Mouse (Mus musculus) MEL (cell line): ENCODE data around the gene Irak2. TPM values are rescaled to one million over a fixed set of nuclear protein-coding genes. Genes with fewer than 3 reads are reported as not detected.
A peak's percentile ranks its signal among the peaks of the same experiment; 100 is the strongest.

Experiments
- DNase-seq: peaks from one replicate; pipeline ENCODE4 v3.0.0; 2011; ENCODE audit warnings: low read depth, low spot score
- H3K27ac ChIP-seq: 2 replicates; pipeline ENCODE4 v1.5.1; 2012; ENCODE audit warnings: low read depth, mild to moderate bottlenecking, control low read depth, low read length, moderate library complexity; ENCODE audit not compliant: control insufficient read depth
- H3K27me3 ChIP-seq, 2 experiments: fragments of 150-350 bp in 1 of 2; sonication (generic) in 1 of 2; 2 replicates each; pipeline ENCODE4 v1.6.1; 2012; ENCODE audit warnings: low read length in 2 of 2, mild to moderate bottlenecking in 2 of 2, improper control_type of control experiment in 1 of 2, moderate library complexity in 1 of 2; ENCODE audit not compliant: insufficient read depth in 2 of 2, control insufficient read depth in 1 of 2
- H3K36me3 ChIP-seq, 2 experiments: 2 replicates each; pipeline ENCODE4 v1.6.1; 2012 to 2014; ENCODE audit warnings: low read length in 2 of 2, improper control_type of control experiment in 1 of 2, inconsistent platforms in 1 of 2, mild to moderate bottlenecking in 1 of 2; ENCODE audit not compliant: insufficient read depth in 2 of 2, control insufficient read depth in 1 of 2
- H3K4me1 ChIP-seq, 2 experiments: fragments of 150-350 bp in 1 of 2; sonication (generic) in 1 of 2; 2 replicates each; pipeline ENCODE4 v1.6.1; 2012; ENCODE audit warnings: low read length in 2 of 2, improper control_type of control experiment in 1 of 2, mild to moderate bottlenecking in 1 of 2; ENCODE audit not compliant: insufficient read depth in 2 of 2, control insufficient read depth in 1 of 2
- H3K4me3 ChIP-seq, 2 experiments: fragments of 150-350 bp in 1 of 2; sonication (generic) in 1 of 2; 2 replicates each; pipeline ENCODE4 v1.5.1; 2012; ENCODE audit warnings: low read depth in 2 of 2, low read length in 2 of 2, mild to moderate bottlenecking in 2 of 2, moderate library complexity in 2 of 2, control low read depth in 1 of 2, improper control_type of control experiment in 1 of 2; ENCODE audit not compliant: control insufficient read depth in 1 of 2, insufficient read depth in 1 of 2
- H3K79me2 ChIP-seq: 2 replicates; pipeline ENCODE4 v1.6.1; 2012; ENCODE audit warnings: mild to moderate bottlenecking, low read length, moderate library complexity; ENCODE audit not compliant: control insufficient read depth, poor library complexity, insufficient read depth
- H3K9ac ChIP-seq: 2 replicates; pipeline ENCODE4 v1.6.1; 2012; ENCODE audit warnings: low read depth, mild to moderate bottlenecking, control low read depth, low read length, moderate library complexity; ENCODE audit not compliant: control insufficient read depth, poor library complexity, severe bottlenecking
- H3K9me3 ChIP-seq: fragments of 150-350 bp; sonication (generic); replicated peaks from 2 replicates; pipeline ENCODE4 v1.6.1; 2012; ENCODE audit warnings: mild to moderate bottlenecking, low read length, improper control_type of control experiment, moderate library complexity; ENCODE audit not compliant: insufficient read depth
- CHD1 ChIP-seq: IDR thresholded peaks from 2 replicates; pipeline ENCODE4 v1.6.1; 2012; ENCODE audit warnings: low read depth, mild to moderate bottlenecking, inconsistent platforms, low read length, improper control_type of control experiment
- E2F4 ChIP-seq: IDR thresholded peaks from 2 replicates; pipeline ENCODE4 v1.6.1; 2011; ENCODE audit warnings: low read depth, low read length, improper control_type of control experiment, borderline replicate concordance
- ELF1 ChIP-seq: IDR thresholded peaks from 2 replicates; pipeline ENCODE4 v1.6.1; 2014; ENCODE audit warnings: low read depth, mild to moderate bottlenecking, inconsistent platforms, low read length, improper control_type of control experiment, moderate library complexity
- EP300 ChIP-seq, 2 experiments: IDR thresholded peaks; 2 replicates each; pipeline ENCODE4 v1.6.1; 2011; ENCODE audit warnings: improper control_type of control experiment in 2 of 2, low read length in 2 of 2, low read depth in 1 of 2, mild to moderate bottlenecking in 1 of 2
- ETS1 ChIP-seq: IDR thresholded peaks from 2 replicates; pipeline ENCODE4 v1.6.1; 2012; ENCODE audit warnings: low read depth, mild to moderate bottlenecking, inconsistent platforms, low read length, improper control_type of control experiment, moderate library complexity
- HCFC1 ChIP-seq: IDR thresholded peaks from 2 replicates; pipeline ENCODE4 v1.6.1; 2012; ENCODE audit warnings: low read depth, mild to moderate bottlenecking, inconsistent platforms, low read length, improper control_type of control experiment, moderate library complexity
- MAFK ChIP-seq: IDR thresholded peaks from 2 replicates; pipeline ENCODE4 v1.6.1; 2011; ENCODE audit warnings: low read depth, mild to moderate bottlenecking, low read length, improper control_type of control experiment, borderline replicate concordance
- MAX ChIP-seq: IDR thresholded peaks from 2 replicates; pipeline ENCODE4 v1.6.1; 2011; ENCODE audit warnings: low read length, improper control_type of control experiment
- MEF2A ChIP-seq: IDR thresholded peaks from 2 replicates; pipeline ENCODE4 v1.6.1; 2014; ENCODE audit warnings: low read depth, mild to moderate bottlenecking, inconsistent platforms, low read length, improper control_type of control experiment; ENCODE audit not compliant: poor library complexity, insufficient replicate concordance, severe bottlenecking; ENCODE audit errors: extremely low read depth
- MYC ChIP-seq: IDR thresholded peaks from 2 replicates; pipeline ENCODE4 v1.6.1; 2011; ENCODE audit warnings: low read depth, mild to moderate bottlenecking, low read length, improper control_type of control experiment, moderate library complexity
- NELFE ChIP-seq: IDR thresholded peaks from 2 replicates; pipeline ENCODE4 v1.6.1; 2011; ENCODE audit warnings: low read depth, low read length, improper control_type of control experiment
- NRF1 ChIP-seq: IDR thresholded peaks from 2 replicates; pipeline ENCODE4 v1.6.1; 2014; ENCODE audit warnings: low read depth, mild to moderate bottlenecking, inconsistent platforms, low read length, improper control_type of control experiment, moderate library complexity; ENCODE audit not compliant: poor library complexity, insufficient read depth, severe bottlenecking
- POLR2A ChIP-seq, 2 experiments: IDR thresholded peaks; 2 replicates each; pipeline ENCODE4 v1.6.1; 2011 to 2012; ENCODE audit warnings: low read length in 2 of 2, mild to moderate bottlenecking in 2 of 2, control low read depth in 1 of 2, improper control_type of control experiment in 1 of 2, low read depth in 1 of 2, moderate library complexity in 1 of 2; ENCODE audit not compliant: control insufficient read depth in 1 of 2, insufficient read depth in 1 of 2, poor library complexity in 1 of 2
- SIN3A ChIP-seq: IDR thresholded peaks from 2 replicates; pipeline ENCODE4 v1.6.1; 2012; ENCODE audit warnings: low read length, improper control_type of control experiment, inconsistent platforms
- SMC3 ChIP-seq: IDR thresholded peaks from 2 replicates; pipeline ENCODE4 v1.6.1; 2011; ENCODE audit warnings: low read depth, low read length, improper control_type of control experiment
- TAL1 ChIP-seq: IDR thresholded peaks from 2 replicates; pipeline ENCODE4 v1.6.1; 2012; ENCODE audit warnings: mild to moderate bottlenecking, inconsistent platforms, low read length, moderate library complexity, mixed read lengths
- TBP ChIP-seq: IDR thresholded peaks from 2 replicates; pipeline ENCODE4 v1.8.0; 2011; ENCODE audit warnings: low read depth, low read length, improper control_type of control experiment
- USF1 ChIP-seq: IDR thresholded peaks from 2 replicates; pipeline ENCODE4 v1.6.1; 2014; ENCODE audit warnings: low read depth, mild to moderate bottlenecking, inconsistent platforms, low read length, improper control_type of control experiment, moderate library complexity
- USF2 ChIP-seq, 2 experiments: IDR thresholded peaks; 2 replicates each; pipeline ENCODE4 v1.6.1; 2011 to 2012; ENCODE audit warnings: improper control_type of control experiment in 2 of 2, low read length in 2 of 2, borderline replicate concordance in 1 of 2, inconsistent platforms in 1 of 2, low read depth in 1 of 2, mild to moderate bottlenecking in 1 of 2; ENCODE audit not compliant: insufficient read depth in 1 of 2
- ZC3H11A ChIP-seq: IDR thresholded peaks from 2 replicates; pipeline ENCODE4 v1.6.1; 2012; ENCODE audit warnings: low read depth, mild to moderate bottlenecking, inconsistent platforms, low read length, improper control_type of control experiment
- ZKSCAN1 ChIP-seq: IDR thresholded peaks from 2 replicates; pipeline ENCODE4 v1.6.1; 2012; ENCODE audit warnings: low read depth, mild to moderate bottlenecking, inconsistent platforms, low read length, improper control_type of control experiment, moderate library complexity
- ZMIZ1 ChIP-seq: IDR thresholded peaks from 2 replicates; pipeline ENCODE4 v1.6.1; 2012; ENCODE audit warnings: low read depth, mild to moderate bottlenecking, inconsistent platforms, low read length, improper control_type of control experiment, moderate library complexity
- ZNF384 ChIP-seq: IDR thresholded peaks from 2 replicates; pipeline ENCODE4 v1.6.1; 2012; ENCODE audit warnings: low read depth, mild to moderate bottlenecking, inconsistent platforms, low read length, improper control_type of control experiment
- polyA plus RNA-seq, 2 experiments: library from polyadenylated mRNA; stranded (reverse) in 1 of 2; unstranded in 1 of 2; fragments of >175 nt in 1 of 2; fragments of >200 nt in 1 of 2; gene quantifications; 2 replicates each; pipeline versions ENCODE4 v1.2.1 to v1.2.4; 2012; ENCODE audit warnings: low replicate concordance in 2 of 2, low read depth in 1 of 2; ENCODE audit not compliant: insufficient read length in 2 of 2, insufficient read depth in 1 of 2, missing spikeins in 1 of 2
- total RNA-seq: library from RNA; depleted of rRNA; stranded (reverse); fragments of 300-350 nt; gene quantifications from 2 replicates; pipeline ENCODE4 v1.2.3, GENCODE M21; 2012

Gene Irak2
- total and polyA plus RNA-seq, 3 experiments, result 5.2 to 6.8 TPM; not detected in 1

DNA sequence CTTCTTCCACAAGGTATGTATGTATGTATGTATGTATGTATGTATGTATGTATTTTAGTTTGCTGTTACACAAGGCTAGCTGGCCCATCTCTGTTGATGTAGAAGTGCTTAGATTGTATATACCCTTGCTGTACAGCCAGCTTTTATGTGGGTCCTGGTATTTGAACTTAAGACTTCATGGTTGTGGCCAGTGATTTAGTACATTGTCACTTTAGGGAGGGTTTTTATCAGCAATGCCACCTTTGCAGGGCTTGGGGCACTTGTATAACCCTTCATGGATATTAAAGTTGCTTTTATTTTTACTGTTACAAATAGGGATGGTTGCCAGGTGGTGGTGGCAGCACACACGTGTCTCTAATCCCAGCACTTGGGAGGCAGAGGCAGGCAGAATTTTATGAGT lies 56.9 kb downstream of the Irak2 start:
- no peak for TF ChIP-seq EP300 (IDR thresholded peaks at IDR 0.05; ENCODE audit: low read depth in 1 of 2, low read length in 2 of 2)
- peak; percentile 63 for TF ChIP-seq TAL1
- no peaks in the 10 kb centered on the region for H3K9me3 ChIP-seq
- peak; percentile 33 for DNase-seq
- H3K27ac ChIP-seq, result peak overlapping the region; percentile 99
- peaks cover 29 to 59% of the 10 kb centered on the region in 2 experiments for H3K4me1 ChIP-seq
- H3K36me3 ChIP-seq, result peaks cover 12 to 63% of the 10 kb centered on the region in 2 experiments
- no peak overlapping the region for H3K4me3 ChIP-seq
- H3K9ac ChIP-seq, result peak overlapping the region; percentile 80
- H3K27me3 ChIP-seq, result no peaks in the 10 kb centered on the region
- peaks cover 41% of the 10 kb centered on the region for H3K79me2 ChIP-seq

DNA sequence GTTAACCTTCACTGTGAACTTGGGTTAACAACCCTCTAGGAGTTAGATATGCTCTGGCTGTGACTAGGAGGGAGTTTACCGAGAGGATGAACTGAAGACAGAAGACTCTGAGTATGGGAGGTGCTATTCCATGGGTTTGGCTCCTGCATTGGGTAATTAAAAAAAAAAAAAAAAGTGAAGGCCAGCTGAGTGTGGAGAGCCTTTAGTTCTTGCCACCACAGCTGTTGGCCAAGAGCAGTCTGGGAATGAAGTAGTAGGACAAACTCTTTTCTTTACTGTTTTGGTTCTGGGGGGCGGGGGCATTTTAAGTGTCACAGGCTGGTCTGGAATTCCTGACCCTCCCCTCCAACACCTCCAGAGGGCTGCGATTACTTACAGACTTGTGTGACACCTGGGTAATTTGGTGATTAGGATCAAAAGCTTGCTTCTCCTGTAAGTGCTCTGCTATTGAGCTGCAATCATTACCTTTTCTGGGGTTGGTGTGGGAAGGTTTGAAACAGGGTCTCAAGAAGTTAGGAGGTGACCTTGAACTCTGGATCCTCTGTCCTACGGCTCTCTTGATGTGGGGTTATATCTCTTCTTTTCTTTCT lies 57.6 kb downstream of the Irak2 start:
- Histone ChIP-seq H3K4me1 (peaks cover 28 to 56% of the 10 kb centered on the region in 2 experiments), H3K9ac (peak overlapping the region; percentile 80), H3K79me2 (peaks cover 48% of the 10 kb centered on the region), H3K36me3 (peaks cover 16 to 65% of the 10 kb centered on the region in 2 experiments), H3K27me3 (no peaks in the 10 kb centered on the region), H3K9me3 (no peaks in the 10 kb centered on the region), H3K27ac (peak overlapping the region; percentile 99), H3K4me3 (peak overlapping the region; percentile 51 to 52)
- DNase-seq, result peak; percentile 63
- TF ChIP-seq ZMIZ1, result no peak
- no peak for TF ChIP-seq NELFE
- 0 out of 2 replicates have a peak, but pooled peaks have one; percentile 40 for TF ChIP-seq ETS1
- TF ChIP-seq USF2 (IDR thresholded peaks at IDR 0.05; ENCODE audit: borderline replicate concordance in 1 of 2, insufficient read depth in 1 of 2, low read depth in 1 of 2, low read length in 2 of 2), result no peak
- TF ChIP-seq E2F4, result no peak
- no peak for TF ChIP-seq MAFK
- peak; percentile 25 for TF ChIP-seq CHD1
- no peak for TF ChIP-seq ELF1
- TF ChIP-seq ZNF384, result peak; percentile 90

DNA sequence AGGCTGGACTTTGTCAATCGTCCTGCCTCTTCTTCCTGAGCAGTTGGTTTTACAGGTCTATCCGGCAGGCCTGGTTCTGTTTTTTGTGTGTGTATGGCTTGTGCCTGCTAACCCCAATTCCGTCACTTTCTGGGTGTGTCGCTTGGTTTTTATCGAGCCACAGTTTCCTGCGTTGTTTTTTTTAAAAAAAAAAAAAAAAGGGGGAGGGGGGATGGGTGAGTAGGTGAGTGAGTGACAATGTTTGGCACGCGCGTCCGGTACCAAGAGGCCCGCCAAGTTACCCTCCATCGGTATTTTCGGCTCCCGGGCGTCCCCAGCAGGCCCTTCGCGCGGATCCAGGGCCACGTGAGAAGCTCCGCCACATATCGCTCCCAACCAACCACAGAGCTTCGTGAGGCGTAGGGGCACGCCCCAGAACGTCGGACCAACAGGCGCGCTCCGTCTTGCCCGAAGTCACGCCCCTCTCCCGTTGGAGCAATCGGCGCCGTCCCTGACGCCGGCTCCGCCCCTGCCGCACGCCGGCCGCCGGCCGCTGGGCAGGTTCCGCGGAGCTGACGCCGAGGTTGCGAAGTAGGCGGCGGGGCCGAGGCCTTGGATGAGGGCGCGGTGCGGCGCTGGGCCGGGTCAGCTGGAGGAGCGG lies 58.4 kb downstream of the Irak2 start, which contains the start of gene Tatdn2:
Gene Tatdn2 (plus strand): TSS at position 469 of the 640 bp plus-strand sequence.
- H3K9ac ChIP-seq, result peak within 1 kb of the TSS; percentile 96
- peaks cover 22 to 62% of the 10 kb centered on the region in 2 experiments for H3K36me3 ChIP-seq
- H3K27ac ChIP-seq, result peak within 1 kb of the TSS; percentile 99
- H3K79me2 ChIP-seq, result peaks cover 56% of the 10 kb centered on the region
- peak within 1 kb of the TSS; percentile 78 to 89 for H3K4me3 ChIP-seq
- no peaks in the 10 kb centered on the region for H3K27me3 ChIP-seq
- H3K4me1 ChIP-seq, result peaks cover 28 to 49% of the 10 kb centered on the region in 2 experiments
- no peaks in the 10 kb centered on the region for H3K9me3 ChIP-seq
- peak; percentile 99 for DNase-seq
- peak; percentile 88; the same call in 1 of the 2 replicates for TF ChIP-seq MYC
- peak; percentile 94 for TF ChIP-seq SIN3A
- TF ChIP-seq ZMIZ1, result peak; percentile 58
- no peak for TF ChIP-seq SMC3
- peak; percentile 77 for TF ChIP-seq HCFC1
- peak; percentile 61; the same call in 1 of the 2 replicates for TF ChIP-seq ZKSCAN1
- peak; percentile 55; the same call in 1 of the 2 replicates for TF ChIP-seq TBP
- TF ChIP-seq ZC3H11A, result no peak
- TF ChIP-seq NELFE, result peak; percentile 77
- TF ChIP-seq NRF1, result 0 out of 2 replicates have a peak, but pooled peaks have one; percentile 7
- no peak for TF ChIP-seq MEF2A
- no peak for TF ChIP-seq MAFK
- peak; percentile 94 for TF ChIP-seq MAX
- TF ChIP-seq POLR2A (IDR thresholded peaks at IDR 0.05; ENCODE audit: control insufficient read depth in 1 of 2, insufficient read depth in 1 of 2, low read depth in 1 of 2, low read length in 2 of 2, poor library complexity in 1 of 2), result peak; percentile 55 to 72; a peak in 3 of 4 replicates
- TF ChIP-seq USF1, result peak; percentile 89
- TF ChIP-seq USF2 (IDR thresholded peaks at IDR 0.05; ENCODE audit: borderline replicate concordance in 1 of 2, insufficient read depth in 1 of 2, low read depth in 1 of 2, low read length in 2 of 2), result no peak
